Mouse (Mus musculus) heart, embryonic 11.5 days (tissue): ENCODE results near the gene Uck1. TPM values are rescaled to one million over a fixed set of nuclear protein-coding genes. Genes with fewer than 3 reads are reported as not detected.

ENCODE experiments used
- ATAC-seq: fragments of 200-750 bp; cut with Nextera tagmentation; replicated peaks from 2 replicates; pipeline ENCODE4 v1.8.0; 2017; ENCODE audit warnings: moderate library complexity; ENCODE audit not compliant: insufficient number of reproducible peaks, low FRiP score, low TSS enrichment
- H3K27ac ChIP-seq: fragments of 300-500 bp; sonication (generic); 2 replicates; pipeline ENCODE4 v1.5.1; 2014; ENCODE audit warnings: mild to moderate bottlenecking, low read depth, low read length
- H3K27me3 ChIP-seq: fragments of 300-500 bp; sonication (generic); 2 replicates; pipeline ENCODE4 v1.6.1; 2014; ENCODE audit warnings: mild to moderate bottlenecking, low read length, mixed read lengths; ENCODE audit not compliant: control insufficient read depth, insufficient read depth
- H3K36me3 ChIP-seq: fragments of 300-500 bp; sonication (generic); 2 replicates; pipeline ENCODE4 v1.6.1; 2014; ENCODE audit warnings: mild to moderate bottlenecking, low read length, moderate library complexity, mixed read lengths; ENCODE audit not compliant: control insufficient read depth, insufficient read depth
- H3K4me1 ChIP-seq: fragments of 300-500 bp; sonication (generic); 2 replicates; pipeline ENCODE4 v1.6.1; 2014; ENCODE audit warnings: low read length; ENCODE audit not compliant: control insufficient read depth, insufficient read depth
- H3K4me2 ChIP-seq: fragments of 300-500 bp; sonication (generic); 2 replicates; pipeline ENCODE4 v1.6.1; 2014; ENCODE audit warnings: mild to moderate bottlenecking, moderate library complexity
- H3K4me3 ChIP-seq: fragments of 300-500 bp; sonication (generic); 2 replicates; pipeline ENCODE4 v1.5.1; 2014; ENCODE audit warnings: low read depth, low read length
- H3K9ac ChIP-seq: fragments of 300-500 bp; sonication (generic); 2 replicates; pipeline ENCODE4 v1.6.1; 2014; ENCODE audit warnings: mild to moderate bottlenecking, low read depth, low read length, moderate library complexity
- H3K9me3 ChIP-seq: fragments of 300-500 bp; sonication (generic); replicated peaks from 2 replicates; pipeline ENCODE4 v1.6.1; 2016; ENCODE audit warnings: low read length; ENCODE audit not compliant: control insufficient read depth
- WGBS: fragments of 180-500 bp; shearing (Covaris S2); extraction: QIAGEN DNeasy Blood & Tissue Kit; methylation state at CpG from one replicate; pipeline ENCODE4 v1.1.7; 2014; ENCODE audit not compliant: insufficient replicate concordance; 5-methylcytosine and 5-hydroxymethylcytosine counted together
- polyA plus RNA-seq: library from polyadenylated mRNA; unstranded; fragments of >200 nt; fragmentation: Nextera tagmentation; extraction: Ambion mirVana; gene quantifications from 2 replicates; pipeline ENCODE4 v1.2.1, GENCODE M21; 2014

Gene Uck1
- polyA plus RNA-seq, 1 experiment from 2014 or later = 42.1 TPM

GRCm38 (mm10) chr2:32251791-32252527, 8.0 kb downstream of the Uck1 start:
- no peak overlapping the region for H3K9ac ChIP-seq
- no peak overlapping the region for H3K27ac ChIP-seq
- no peak for ATAC-seq
- no peaks in the 10 kb centered on the region for H3K4me1 ChIP-seq
- peaks cover 8% of the 10 kb centered on the region for H3K36me3 ChIP-seq
- 78% methylated on average over 12 of the region's 12 CpGs for WGBS
- H3K4me2 ChIP-seq = no peak overlapping the region
- H3K27me3 ChIP-seq = no peaks in the 10 kb centered on the region
- H3K4me3 ChIP-seq = no peak overlapping the region
- H3K9me3 ChIP-seq = no peaks in the 10 kb centered on the region

GRCm38 (mm10) chr2:32248377-32249361, 11.3 kb downstream of the Uck1 start:
- no peaks in the 10 kb centered on the region for H3K9me3 ChIP-seq
- no peak overlapping the region for H3K4me2 ChIP-seq
- no peak overlapping the region for H3K4me3 ChIP-seq
- WGBS = 74% methylated on average over 10 of the region's 10 CpGs
- H3K36me3 ChIP-seq = peaks cover 8% of the 10 kb centered on the region
- no peak for ATAC-seq
- no peak overlapping the region for H3K27ac ChIP-seq
- no peaks in the 10 kb centered on the region for H3K4me1 ChIP-seq
- H3K9ac ChIP-seq = no peak overlapping the region
- no peaks in the 10 kb centered on the region for H3K27me3 ChIP-seq

GRCm38 (mm10) chr2:32246741-32247140, 13.2 kb downstream of the Uck1 start:
- H3K4me3 ChIP-seq = no peak overlapping the region
- no peaks in the 10 kb centered on the region for H3K4me1 ChIP-seq
- no peak overlapping the region for H3K27ac ChIP-seq
- peaks cover 8% of the 10 kb centered on the region for H3K36me3 ChIP-seq
- H3K4me2 ChIP-seq = no peak overlapping the region
- H3K9me3 ChIP-seq = no peaks in the 10 kb centered on the region
- 75% methylated on average over 4 of the region's 4 CpGs for WGBS
- no peak overlapping the region for H3K9ac ChIP-seq
- ATAC-seq = no peak
- no peaks in the 10 kb centered on the region for H3K27me3 ChIP-seq

- H3K36me3 ChIP-seq = peaks cover 4% of the 10 kb centered on the region; the same call in 1 of the 2 replicates
- ATAC-seq = no peak
- no peak overlapping the region for H3K9ac ChIP-seq
Measured at GRCm38 (mm10) chr2:32242986-32243385, 17.0 kb downstream of the Uck1 start.

GRCm38 (mm10) chr2:32240591-32240990, 19.4 kb downstream of the Uck1 start:
- Histone ChIP-seq H3K4me3 (no peak overlapping the region), H3K9me3 (no peaks in the 10 kb centered on the region), H3K27ac (no peak overlapping the region), H3K4me2 (no peak overlapping the region), H3K9ac (no peak overlapping the region), H3K4me1 (peaks cover 3% of the 10 kb centered on the region), H3K36me3 (no peaks in the 10 kb centered on the region; the same call in 1 of the 2 replicates), H3K27me3 (no peaks in the 10 kb centered on the region)
- no peak for ATAC-seq
- WGBS = 89% methylated on average over 5 of the region's 5 CpGs

More at GRCm38 (mm10) chr2:32242986-32243385, 17.0 kb downstream of the Uck1 start:
- Histone ChIP-seq H3K4me3 (no peak overlapping the region), H3K9me3 (no peaks in the 10 kb centered on the region), H3K27ac (no peak overlapping the region), H3K4me2 (no peak overlapping the region), H3K27me3 (no peaks in the 10 kb centered on the region), H3K4me1 (no peaks in the 10 kb centered on the region)
- 85% methylated on average over 4 of the region's 4 CpGs for WGBS

- H3K4me1 ChIP-seq = peaks cover 15% of the 10 kb centered on the region
- no peak overlapping the region for H3K27ac ChIP-seq
- no peak for ATAC-seq
- no peak overlapping the region for H3K4me3 ChIP-seq
- H3K9ac ChIP-seq = no peak overlapping the region
- H3K36me3 ChIP-seq = no peaks in the 10 kb centered on the region
- 82% methylated on average over 9 of the region's 9 CpGs for WGBS
- H3K9me3 ChIP-seq = no peaks in the 10 kb centered on the region
- no peak overlapping the region for H3K4me2 ChIP-seq
- H3K27me3 ChIP-seq = no peaks in the 10 kb centered on the region
Measured at GRCm38 (mm10) chr2:32238708-32239435, 21.1 kb downstream of the Uck1 start.

- Histone ChIP-seq H3K9me3 (no peaks in the 10 kb centered on the region), H3K27ac (no peak overlapping the region), H3K36me3 (peaks cover 2% of the 10 kb centered on the region; the same call in 1 of the 2 replicates), H3K27me3 (no peaks in the 10 kb centered on the region), H3K4me2 (peak overlapping the region; percentile 91), H3K4me3 (peak overlapping the region; percentile 67), H3K9ac (peak overlapping the region; percentile 81), H3K4me1 (peaks cover 15% of the 10 kb centered on the region)
- 44% methylated on average over 4 of the region's 4 CpGs for WGBS
- ATAC-seq = no peak
Measured at GRCm38 (mm10) chr2:32237571-32237970, 22.4 kb downstream of the Uck1 start.
